Mouse (Mus musculus) lung, postnatal 14 days (tissue): Measurements from ENCODE around the gene Mcrip2.

ENCODE experiments used
- DNase-seq: peaks from one replicate; pipeline ENCODE4 v3.0.0; 2021

The Mcrip2 gene

DNA sequence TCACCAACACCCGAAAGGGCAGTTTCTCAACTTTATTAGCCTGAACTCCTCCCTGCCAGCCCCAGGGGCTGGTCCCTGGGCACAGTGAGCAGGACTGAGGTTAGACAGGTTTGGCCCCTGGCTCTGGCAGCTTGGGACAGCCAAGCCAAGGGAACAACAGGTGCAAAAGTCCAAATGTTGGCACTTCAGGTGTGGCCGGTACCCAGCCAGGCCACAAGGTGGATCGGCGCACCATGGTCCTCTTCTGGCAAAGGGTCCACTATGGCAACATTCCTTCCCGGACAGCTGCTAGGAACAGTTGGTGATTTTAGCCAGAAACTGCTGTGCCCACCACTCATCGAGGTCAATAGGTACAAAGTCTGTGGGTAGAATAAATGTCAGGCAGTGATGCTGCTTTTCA lies 4.9 kb downstream of the Mcrip2 start:
- no peak for DNase-seq

DNA sequence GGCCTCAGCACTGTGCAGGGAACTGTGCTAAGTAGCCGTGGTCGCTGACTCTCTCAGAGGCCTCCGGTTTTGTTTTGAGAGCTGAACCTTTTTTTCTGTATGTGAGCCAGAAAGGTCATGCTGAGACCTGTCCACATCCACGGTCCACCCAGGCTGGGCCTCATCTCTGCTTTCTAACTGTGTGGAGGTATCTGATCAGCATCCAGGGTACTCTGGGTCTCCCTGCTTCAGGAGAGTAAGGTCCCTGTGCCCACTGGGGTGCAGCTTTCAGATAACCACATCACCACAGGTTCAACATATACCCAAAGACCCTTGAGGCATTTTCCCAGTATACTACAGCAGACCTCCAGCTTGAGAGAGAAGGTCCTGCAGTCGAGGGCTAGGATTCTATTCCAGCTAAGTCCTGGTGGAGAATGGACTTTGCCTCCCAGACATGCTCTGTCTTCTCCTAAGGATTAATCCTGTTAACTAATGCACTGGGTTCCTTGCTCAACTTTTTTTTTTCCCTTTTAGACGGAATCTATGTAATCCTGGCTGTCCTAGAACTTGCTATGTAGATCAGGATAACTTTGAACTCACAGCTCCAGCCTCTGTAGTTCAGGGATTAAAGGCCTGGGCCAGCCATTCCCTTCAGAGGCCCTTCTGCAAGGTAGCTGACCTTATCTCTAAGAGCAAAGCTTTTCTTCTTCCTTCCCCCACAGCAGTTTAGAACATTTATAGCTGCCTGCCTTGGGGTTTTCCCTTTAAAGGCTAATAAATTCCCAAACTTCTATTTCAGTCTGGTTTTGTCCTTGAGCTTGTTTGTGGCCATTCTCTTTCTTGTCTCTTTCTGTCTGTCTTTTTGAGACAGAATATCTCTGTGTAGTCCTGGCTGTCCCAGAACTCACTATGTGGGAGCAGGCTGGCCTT lies 6.6 kb downstream of the Mcrip2 start:
- DNase-seq: no peak

DNA sequence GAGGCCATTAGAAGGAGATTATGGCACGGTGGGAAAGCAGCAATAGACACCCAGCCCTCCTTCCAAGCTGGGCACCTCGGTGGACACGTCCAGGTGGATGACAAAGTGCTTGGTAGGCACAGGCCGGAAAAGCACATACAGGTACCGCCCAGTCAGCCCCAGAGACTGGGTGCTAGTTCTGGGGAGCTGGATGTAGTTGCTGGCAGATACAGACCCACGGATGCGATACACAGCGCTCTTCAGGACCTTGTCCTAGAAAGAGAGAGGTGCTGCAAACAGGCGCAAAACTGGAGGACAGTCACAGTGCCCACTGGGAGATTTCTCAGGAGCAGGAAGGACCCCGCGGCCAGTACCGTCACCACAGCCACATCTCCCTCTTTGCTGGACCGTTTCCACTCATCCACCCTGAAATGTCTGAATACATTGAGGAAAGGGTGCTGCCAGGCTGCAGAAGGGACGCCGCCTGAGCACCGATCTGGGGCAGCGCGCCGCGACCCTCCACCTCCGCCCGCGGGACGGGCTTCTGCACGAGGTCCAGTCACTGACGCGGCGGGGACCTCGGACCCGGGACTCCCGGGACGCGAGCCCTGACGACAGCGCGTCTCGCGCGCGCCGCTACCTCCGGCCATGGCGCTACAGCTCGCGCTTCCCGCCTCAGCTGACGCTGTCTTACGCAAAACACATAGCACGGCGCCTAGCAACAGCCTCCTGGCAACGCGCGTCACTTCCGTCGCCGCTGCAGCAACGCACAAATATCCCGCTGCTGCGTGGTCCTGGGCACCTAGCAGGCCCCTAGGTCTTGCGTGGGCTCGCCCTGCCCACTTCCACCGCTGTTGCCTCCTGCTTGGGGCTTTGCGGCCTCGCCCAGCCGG lies 7.5 kb downstream of the Mcrip2 start, which contains the start of gene Wdr90:
Wdr90 (minus strand) TSS at position 670 of the 872 bp plus-strand sequence.
- peak; percentile 91 for DNase-seq

DNA sequence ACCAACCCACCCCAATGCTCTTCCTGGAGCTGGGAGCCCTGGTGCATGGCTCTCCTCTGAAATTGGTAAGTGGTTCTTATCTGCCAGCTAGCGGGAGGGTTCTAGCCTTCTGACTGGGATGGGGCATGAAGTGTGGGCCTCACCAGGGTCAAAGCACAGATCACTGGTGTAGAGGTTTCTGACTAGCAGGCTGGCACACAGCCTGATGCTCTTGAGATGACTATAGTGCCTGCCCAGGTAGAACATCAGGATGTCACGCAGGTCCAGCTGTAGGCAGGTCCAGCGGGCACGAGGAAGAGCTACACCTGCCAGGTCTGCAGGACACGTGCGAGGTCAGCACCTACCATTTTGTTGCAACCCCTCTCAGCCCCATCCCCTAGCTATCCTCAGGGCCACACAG lies 8.3 kb downstream of the Mcrip2 start:
- DNase-seq: no peak

DNA sequence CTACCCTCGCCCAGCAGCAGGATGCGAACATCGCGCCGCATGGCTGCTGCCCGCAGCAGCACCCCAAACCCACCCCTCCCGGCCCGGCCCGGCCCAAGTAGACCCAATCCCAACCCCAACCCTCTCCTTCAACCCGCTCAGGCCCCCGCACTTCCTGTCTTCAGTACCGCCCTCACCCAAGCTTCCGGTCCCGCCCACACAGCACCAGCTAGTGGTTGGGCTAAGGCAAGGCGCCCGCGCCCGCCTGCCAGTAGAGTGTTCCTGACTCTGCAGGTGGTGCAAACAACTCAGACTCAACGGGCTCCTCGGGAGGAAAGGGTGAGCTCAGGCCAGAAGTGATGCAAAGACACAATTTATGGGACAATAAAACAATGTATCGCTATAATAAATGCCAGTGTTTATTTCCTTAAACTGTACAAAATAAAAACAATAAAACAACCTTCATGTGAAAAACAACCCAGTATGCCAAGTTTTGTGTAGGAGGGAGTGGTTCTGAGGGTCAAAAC lies 24.1 kb downstream of the Mcrip2 start, which contains the start of gene Rhot2:
Rhot2 (minus strand) TSS at position 456 of the 506 bp plus-strand sequence.
- DNase-seq: peak; percentile 96

DNA sequence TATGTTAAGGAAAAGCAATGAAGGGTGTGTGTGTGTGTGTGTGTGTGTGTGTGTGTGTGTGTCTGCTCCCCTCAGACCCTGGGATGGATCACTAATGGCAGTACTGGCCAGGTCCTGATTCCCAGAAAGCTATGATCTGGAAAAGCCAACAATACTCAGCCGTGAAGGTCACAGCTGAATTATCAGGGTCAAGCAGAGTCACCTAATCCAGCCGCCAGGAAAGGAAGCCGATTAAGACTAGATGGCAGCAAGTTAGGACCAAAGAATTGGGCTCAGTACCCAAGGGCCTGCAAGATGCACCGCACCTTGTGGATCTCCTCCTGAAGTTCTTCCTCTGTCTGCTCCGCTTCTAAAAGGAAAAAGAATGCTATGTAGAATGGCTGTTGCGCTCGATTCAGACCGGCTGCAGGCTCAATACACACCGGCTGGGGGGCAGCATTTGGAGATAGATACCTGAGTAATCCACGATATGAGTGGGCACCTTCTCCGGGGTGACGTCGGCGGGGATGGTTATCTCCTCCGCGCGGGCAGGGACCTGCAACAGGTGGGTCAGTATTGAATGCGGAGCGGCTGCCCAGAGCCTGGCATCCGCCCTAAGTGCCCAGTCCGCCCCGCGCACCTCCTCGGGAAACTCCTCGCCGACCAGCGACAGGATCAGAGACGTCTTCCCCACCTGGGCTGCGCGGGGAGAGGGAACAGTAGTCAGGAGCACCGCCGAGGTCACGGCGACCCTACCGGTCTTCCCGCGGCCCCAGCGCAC lies 24.7 kb downstream of the Mcrip2 start:
- no peak for DNase-seq

DNA sequence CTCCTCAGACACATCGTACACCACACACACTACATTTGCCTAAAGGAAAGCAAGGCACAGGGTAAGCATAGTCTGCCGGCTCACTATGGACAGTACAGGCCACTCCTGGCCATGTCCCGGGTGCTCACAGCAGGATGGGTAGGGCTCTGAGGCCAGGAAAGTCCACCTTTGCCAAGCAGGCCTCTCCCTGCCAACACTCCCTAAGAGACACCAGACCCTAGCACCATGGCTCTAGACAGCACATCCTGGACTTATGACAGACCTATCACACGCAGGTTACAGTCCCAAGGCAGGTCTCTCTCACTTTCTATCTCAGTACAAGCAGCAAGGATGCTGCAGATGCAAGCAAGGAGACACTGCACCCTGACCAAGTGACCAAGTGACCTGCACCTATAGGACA lies 25.4 kb downstream of the Mcrip2 start:
- no peak for DNase-seq

DNA sequence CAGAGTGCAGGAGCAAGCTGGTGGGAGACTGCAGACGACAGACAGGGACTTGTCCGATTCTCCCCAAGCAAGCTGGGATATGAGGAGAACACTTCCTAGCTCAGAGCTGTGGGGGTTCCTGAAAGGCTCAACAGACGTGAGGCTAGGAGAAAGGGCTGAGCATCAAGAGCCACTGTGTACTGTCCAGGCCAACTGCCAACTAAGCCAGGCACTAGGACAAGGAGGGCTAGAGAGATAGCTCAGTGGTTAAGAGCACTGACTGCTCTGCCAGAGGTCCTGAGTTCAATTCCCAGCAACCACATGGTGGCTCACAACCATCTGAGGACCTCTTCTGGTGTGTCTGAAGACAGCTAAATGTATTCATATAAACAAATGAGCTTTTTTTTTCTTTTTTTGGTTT lies 26.1 kb downstream of the Mcrip2 start:
- no peak for DNase-seq

DNA sequence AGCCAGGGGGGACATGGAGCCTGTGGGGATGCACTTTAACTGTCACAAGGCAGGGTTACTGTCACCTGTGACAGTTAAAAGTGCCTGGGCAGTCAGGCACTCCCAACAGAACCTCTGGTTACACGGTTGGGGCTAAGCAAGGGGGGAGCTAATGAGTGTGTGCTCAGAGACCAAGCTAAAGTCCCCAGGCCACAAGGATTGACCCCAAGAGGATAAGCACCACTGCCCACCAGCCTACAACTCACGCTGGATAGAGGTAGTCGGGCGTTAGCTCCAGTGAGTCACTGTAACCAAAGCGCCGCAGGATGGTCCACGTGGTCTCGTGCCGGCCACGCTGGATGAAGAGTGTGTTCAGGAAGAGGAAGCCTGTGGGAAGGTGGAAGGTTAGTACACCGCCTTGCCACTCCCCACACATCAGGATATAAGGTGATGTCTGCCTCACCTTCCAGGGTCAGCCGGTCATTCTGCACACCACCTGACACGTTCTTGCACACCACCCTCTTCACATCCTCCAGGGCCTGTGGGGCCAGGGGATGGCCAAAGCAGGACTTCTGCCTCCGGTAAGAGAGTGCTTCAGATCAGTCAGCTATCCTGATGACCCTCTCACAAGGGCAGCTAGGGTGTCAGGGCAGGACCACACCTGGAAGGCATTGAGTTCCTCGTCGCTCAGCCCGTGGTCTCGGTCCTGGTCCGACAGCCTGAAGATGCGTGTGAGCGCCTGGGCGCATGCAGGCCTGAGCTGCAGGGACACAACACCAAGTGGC lies 27.3 kb downstream of the Mcrip2 start, which contains the start of gene Gm20683:
Gm20683 (minus strand) TSS at position 647 of the 764 bp plus-strand sequence.
- DNase-seq: no peak

DNA sequence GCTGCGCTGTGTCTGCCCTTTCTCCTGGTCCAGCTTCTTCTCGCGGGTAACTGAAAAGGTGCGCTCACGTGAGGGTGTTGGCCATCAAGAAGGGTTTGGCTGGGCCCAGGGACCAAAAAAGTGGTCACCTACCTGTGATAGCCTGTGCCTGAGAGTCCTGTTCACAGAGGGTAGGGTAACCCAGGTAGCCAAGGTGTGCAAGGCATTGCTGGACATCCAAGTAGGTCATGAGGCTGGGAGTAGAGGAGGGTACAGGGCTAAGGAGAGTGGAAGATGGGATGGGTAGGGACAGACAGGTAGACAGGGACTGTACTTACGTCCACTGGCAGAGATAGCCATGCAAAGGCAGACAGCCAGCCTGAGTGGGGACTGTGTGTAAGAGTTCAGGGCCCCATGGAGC lies 28.0 kb downstream of the Mcrip2 start:
- DNase-seq: no peak

DNA sequence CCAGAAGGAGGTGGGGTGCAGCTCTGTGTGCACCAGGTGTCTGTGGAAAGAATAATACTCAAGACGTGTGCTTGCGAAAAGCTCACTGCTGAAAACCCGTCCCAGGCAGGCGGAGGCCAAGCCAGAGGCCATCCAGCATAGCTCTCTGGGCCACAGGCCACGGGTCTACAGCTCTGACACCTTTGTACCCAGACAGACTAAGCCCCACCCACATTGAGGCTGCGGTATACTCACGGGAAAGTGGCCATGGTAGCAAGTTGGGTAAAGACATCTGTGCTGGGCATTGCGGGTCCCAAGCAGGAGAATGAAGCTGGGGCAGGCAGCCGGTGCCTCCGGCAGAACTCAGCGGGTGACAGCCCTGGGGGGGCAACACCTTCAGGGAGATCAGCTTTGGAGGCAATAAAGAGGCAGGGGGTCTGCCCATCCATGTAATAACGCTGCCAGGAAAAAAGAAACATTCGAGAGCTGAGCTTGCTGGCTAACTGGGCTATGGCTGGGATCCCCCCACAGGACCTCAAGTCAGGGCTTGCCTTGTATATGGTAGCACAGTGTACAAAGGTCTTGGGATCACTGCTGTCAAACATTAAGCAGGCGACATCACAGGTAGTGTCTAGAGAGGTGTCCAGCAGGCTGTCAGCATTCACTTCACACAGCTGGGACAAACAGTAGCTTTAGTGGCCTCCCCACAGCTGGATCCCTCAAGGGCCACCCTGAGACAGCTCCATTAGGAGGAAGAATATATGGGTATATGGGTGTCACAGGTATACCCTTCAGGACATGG lies 28.9 kb downstream of the Mcrip2 start:
- DNase-seq: no peak

DNA sequence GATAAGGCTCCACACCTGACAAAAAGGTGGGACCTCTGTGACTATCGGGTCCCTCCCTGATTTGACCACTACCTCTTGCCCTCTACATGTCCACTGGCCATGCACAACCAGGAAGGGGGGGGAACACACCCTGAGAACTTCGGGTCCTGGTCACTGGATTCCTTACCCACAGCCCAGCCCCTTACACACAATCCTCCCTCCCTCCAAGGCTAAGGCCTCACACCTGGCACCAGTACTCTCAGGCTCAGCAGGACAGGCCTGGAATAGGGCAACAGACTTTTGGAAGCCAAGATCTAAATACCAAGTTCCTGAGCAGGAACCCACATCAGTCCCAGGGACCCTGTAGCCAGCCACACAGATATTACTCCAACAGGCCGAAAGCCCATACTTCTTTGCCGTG lies 29.7 kb downstream of the Mcrip2 start:
- DNase-seq: no peak

DNA sequence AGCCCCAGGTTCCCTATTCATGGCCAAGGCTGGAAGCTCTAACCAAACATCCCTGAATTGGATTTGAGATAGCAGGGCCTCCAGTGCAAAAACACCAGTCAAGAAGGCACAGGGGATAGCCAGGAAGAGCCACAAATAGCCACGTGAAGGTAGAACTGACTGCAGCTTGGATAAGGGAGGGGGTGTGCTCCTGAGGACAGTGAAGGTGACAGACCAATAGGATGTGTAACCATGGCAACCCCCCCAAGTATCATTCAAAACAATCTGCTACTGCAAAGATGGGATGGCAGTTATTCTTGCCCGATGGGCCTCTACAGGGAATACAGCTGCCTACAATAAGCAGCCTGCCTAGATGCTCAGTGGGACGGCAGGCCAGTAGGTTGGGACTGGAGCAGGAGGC lies 31.0 kb downstream of the Mcrip2 start:
- no peak for DNase-seq

DNA sequence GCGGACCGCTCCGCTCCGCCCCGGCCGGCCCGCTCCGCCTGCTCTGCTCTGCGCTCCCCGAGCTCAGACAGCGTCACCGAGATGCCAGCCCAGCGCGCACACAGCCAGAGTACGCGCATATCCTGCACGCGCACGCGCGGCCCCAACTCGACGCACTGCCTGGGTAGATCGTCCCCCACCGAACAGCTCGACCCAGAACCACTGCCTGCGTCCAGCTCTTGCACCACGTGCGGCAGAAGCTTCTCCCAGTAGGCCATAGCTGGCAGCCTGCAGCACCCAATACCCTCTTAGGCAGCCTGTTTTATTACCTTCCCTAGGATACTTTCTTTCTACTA lies 31.5 kb downstream of the Mcrip2 start, which contains the start of gene Rhbdl1:
Rhbdl1 (minus strand) TSS at position 220 of the 335 bp plus-strand sequence.
- DNase-seq: peak; percentile 57

DNA sequence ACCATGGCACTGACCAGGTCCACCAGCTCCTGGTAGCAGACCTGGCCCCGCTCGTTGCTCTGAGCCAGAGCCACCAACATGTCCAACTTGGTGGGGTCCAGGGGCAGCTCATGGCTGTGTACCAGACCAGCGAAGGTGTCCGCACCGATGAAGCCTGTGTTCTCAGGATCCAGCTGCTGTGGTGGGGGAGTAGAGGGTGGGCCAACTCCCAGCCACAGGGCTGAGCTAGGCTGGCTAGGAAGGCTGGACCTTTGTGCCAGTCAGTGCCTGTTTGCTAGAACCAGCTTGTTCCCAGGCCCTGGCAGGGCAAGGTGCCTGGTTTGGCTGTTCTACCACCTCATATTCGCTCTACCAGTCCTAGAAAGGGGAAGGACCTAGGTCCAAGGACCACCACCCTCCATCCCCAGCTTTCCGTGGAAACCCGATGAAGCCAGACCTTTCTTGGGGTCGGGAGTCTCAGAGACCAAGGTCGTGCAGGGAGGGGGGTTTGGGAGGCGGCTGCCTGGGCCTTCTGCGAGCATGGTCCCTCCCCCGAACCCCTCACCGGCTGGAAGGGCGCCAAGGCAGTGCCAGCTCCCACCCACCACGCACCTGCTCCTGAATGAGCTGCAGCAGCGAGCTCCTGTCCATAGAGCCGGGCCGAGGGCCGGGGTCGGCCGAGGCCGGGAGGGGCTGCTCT lies 32.0 kb downstream of the Mcrip2 start:
- DNase-seq: no peak

DNA sequence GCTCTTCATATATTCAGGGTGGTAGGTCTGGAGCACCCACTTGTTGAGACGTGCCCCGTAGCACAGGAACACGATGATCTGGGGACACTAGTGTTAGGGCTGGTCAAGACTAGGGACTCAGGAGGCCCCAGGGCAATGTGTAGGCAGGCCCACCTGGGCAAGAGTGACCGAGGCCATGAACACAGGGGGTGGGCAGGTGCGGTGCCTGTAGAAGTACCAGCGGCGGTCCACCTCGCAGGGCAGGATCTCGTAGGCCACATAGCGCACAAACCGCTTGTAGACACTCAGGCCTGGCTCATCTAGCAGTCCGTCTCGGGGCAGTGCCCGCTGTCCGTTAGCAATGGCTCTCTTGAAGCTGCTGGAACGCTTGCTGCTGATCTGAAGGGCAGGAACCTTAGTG lies 32.7 kb downstream of the Mcrip2 start:
- DNase-seq: no peak

DNA sequence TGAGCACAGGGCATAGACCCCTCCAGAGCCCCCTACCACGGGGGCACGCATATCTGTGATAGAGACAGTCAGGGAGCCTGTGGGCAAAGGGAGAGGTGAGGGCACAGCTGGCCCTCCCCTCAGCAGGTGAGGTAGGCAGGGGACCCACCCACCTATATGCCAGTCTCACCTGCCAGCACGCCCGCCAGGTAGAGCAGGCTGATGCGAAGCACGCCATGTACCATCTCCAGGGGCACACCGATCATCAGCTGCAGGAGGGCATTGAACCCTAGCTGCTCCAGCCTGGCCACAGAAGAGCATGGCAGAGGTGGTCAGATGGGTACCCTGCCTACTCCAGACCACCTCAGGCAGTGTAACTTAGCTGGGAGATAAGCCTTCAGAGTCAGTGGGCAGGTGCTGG lies 33.3 kb downstream of the Mcrip2 start:
- no peak for DNase-seq

DNA sequence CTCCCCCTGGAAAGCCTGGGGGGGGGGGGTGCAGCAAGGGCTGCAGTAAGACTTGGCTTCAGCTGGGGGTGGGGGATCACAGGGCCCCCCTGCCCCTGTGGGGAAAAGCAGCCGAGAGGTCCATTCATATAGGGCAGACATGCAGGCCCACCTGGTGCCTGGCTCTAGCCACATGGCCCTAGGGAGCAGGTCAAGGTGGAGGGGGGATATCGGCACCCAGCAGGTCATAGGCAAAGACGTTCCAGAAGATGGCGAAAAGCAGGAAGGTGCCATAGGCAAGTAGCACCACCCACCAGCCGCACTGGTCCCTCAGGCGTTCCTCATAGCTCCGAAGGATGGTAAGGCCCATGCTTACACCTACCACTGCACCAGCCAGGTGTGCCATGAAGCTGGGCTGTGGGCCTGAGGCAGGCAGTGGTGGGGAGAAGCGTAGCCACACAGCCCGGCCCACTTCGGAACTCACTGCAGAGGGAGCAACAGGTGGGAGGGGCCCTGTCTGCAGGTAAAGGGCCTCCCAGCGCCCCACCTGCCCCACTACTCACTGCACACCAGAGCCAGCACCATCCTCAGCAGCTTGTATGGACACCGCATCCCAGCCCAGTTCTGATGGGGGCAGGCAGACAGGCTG lies 33.9 kb downstream of the Mcrip2 start:
- no peak for DNase-seq

DNA sequence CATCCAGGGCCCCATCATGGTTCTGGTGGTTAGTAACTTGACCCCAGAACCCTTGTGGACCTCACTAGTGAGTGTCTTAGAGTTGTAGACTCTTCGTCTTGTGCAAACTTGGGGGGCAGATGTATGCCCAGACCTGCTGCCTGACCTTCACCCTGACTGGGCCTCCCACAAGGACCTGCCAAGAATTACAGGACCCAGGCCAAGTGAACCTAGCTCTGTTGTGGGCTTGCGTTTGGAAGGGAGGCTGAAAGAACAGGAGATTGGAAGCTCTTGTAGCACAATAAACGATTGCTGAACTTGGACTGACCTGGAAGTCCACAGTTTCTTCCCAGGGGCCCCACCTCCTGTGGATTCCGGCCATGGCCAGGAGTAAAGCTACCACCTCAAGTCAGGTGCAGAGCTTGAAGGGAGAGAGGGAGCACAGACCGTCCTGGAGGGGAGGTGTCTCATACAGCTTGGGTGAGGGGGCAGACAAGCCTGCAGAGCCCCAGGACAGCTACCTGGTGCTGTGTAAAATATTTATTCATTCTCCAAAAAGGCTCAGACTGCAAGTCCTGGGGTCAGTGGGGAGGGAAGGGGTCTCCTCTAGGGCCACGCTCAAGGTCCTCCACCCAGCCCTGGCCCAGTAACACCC lies 34.5 kb downstream of the Mcrip2 start:
- DNase-seq: no peak

DNA sequence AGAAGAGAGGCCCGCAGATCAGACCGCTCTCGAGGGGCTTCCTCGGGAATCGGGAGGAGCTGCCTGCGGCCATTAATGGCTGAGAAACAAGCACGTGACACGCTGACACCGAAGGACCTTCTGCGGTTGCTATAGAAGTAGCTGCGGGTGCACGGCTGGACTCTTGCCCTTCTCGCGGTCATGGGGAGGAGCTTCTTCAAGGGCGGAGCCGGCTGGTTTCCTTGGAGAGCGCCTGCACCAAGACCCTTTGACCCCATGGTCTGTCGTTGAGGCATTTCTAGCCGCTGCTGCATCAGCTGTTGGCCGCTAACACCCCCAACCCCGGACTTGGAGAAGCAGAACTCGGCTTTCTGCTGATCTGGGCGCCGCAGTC lies 35.3 kb downstream of the Mcrip2 start, which contains the start of gene Stub1:
Stub1 (minus strand) TSS at position 114 of the 373 bp plus-strand sequence.
- DNase-seq: peak; percentile 89
